11 mouse cellular contexts compared by ENCODE assay signal in genomic region chr11:116143468-116143867, GRCm38 (mm10). TPM values are rescaled to one million over a fixed set of nuclear protein-coding genes. Genes with fewer than 3 reads are reported as not detected.
"Had no signal": no experiment of that assay in that cellular context is flagged by ENCODE, and none has a peak within 500 bp of the region (broad histone marks: within the 10 kb centered on the region; RNA-seq: fewer than 3 reads in every experiment).

No protein-coding gene starts in this region.

- H3K27ac ChIP-seq: midbrain, embryonic 10.5 days; midbrain, embryonic 15.5 days; neural tube, embryonic 12.5 days; stomach, postnatal 0 days had no signal

- H3K27me3 ChIP-seq: midbrain, embryonic 15.5 days; neural tube, embryonic 12.5 days had no signal

- H3K4me3 ChIP-seq: limb, embryonic 10.5 days; midbrain, embryonic 10.5 days; midbrain, embryonic 15.5 days; neural tube, embryonic 12.5 days had no signal

- H3K9me3 ChIP-seq: limb, embryonic 10.5 days; midbrain, embryonic 10.5 days; midbrain, embryonic 15.5 days; neural tube, embryonic 12.5 days had no signal

- H3K4me2 ChIP-seq: lung, embryonic 14.5 days; midbrain, embryonic 15.5 days; neural tube, embryonic 12.5 days had no signal

- H3K9ac ChIP-seq: lung, embryonic 14.5 days; midbrain, embryonic 15.5 days; neural tube, embryonic 12.5 days had no signal

- DNase-seq: kidney, postnatal 14 days; lung, embryonic 14.5 days; lung, postnatal 10 days; lung, postnatal 4 days; thymus, postnatal 4 days had no signal

- ATAC-seq: midbrain, embryonic 15.5 days had no signal

- H3K4me1 ChIP-seq: midbrain, embryonic 15.5 days; neural tube, embryonic 12.5 days had no signal

RNA-seq across cellular contexts. Expression of gene Trim47, which starts 16.5 kb away (rescaled TPM):
- total RNA-seq: monocyte, adult 5-6 weeks had no signal
